Mouse (Mus musculus): Measurements from ENCODE around the gene Wnt2.

Wnt2 gene

GRCm38 (mm10) chr6:17978324-17978723 is 52.1 kb downstream of the Wnt2 start:
- DNase-seq, result no peak

GRCm38 (mm10) chr6:17977165-17977564 is 53.2 kb downstream of the Wnt2 start:
- DNase-seq, result no peak

DNA sequence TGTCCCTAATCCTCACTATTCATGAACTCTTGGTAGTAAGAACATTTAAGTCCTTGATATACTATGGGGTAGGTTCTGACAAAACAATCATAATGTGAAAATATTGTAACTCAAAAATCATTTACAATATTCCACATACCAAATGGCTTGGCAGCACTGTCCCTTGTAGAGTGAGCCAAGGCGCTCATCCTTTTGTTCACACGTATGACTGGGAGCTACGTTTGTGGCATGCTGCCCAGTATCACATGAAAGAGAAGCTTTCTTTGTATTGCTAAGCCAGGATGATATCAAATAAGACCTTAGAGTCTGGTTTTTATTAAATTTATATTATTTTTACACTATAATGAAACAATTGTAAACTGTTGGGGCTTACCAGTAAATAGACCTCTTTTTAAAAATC is 56.0 kb downstream of the Wnt2 start:
- DNase-seq, result no peak

GRCm38 (mm10) chr6:17971393-17971792 is 59.0 kb downstream of the Wnt2 start:
- DNase-seq, result no peak

GRCm38 (mm10) chr6:17969815-17970214 is 60.6 kb downstream of the Wnt2 start:
- DNase-seq, result no peak

DNA sequence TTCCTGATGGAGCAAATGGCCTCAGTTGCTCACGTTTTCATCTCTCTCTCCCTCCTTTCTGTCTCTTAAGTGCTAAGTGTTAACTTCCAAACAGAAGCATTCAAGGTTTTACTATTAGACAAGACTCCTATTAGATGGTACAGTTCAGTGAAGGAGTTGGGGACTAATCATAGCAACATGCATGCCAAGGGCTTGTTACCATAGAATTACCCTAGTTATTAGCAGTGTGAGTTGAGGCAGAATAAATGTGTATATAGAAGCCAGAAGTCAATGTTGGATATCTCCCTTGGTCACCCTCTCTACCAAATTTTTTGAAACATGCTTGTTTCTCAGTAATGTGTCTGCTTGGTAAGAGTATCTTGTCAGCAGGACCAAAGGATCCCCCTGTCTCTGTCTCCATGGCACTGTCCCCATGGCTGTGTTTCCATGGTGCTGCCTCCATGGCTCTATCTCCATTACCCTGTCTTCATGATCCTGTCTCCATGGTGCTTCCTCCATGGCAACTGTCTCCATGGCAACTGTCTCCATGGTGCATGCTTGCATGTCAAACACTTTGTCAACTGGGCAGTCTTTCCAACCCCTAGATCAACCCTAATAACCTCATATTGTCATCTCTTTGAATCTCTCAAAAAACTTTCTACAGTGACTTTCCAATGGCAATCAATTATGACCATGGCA is 61.8 kb downstream of the Wnt2 start:
- peak; percentile 73 for DNase-seq

- DNase-seq, result no peak
These were observed 66.9 kb downstream of the Wnt2 start for GRCm38 (mm10) chr6:17963455-17963854.

DNA sequence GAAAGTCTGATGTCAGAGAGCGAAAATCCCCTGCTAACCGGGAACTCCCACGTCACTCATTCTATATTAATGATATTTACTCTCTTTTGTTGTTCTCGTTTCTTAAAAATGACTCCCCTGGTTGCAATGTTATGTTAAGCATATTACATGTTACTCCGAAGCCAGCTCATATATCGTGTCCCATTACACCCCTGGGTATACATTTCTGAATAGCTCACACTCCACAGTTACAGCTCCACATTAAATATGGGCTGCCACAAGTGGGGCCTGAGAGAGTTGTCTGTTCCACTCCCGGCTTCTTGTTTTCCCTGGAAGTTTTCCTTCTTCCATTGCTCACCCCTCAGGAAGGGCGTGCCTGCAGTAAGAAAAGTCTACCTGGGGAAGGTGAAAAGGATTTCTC is 78.6 kb downstream of the Wnt2 start:
- no peak for DNase-seq

DNA sequence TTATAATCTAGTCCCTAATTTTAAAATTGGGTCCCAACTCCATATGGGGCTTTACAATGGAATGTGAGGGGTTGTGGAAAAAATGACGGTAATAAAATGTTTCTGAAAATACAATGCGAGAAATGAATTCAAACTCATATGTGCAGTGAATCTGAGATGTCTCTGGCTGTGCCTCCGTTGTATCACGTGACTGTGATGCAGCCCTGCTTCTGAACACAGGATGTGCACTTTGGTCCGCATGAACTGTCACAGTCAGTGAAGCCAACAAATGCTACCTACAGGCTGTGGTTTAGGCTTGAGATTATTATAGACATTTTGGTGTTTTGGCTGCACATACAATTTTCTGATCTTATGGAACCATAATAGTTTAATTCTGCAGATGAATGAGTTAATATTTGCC is 81.3 kb downstream of the Wnt2 start:
- DNase-seq, result no peak

- DNase-seq, result no peak
These were observed 83.1 kb downstream of the Wnt2 start for GRCm38 (mm10) chr6:17947130-17947831.

GRCm38 (mm10) chr6:17946456-17946855 is 83.9 kb downstream of the Wnt2 start:
- no peak for DNase-seq

- no peak for DNase-seq
These were observed 86.3 kb downstream of the Wnt2 start for GRCm38 (mm10) chr6:17943877-17944617.

- no peak for DNase-seq
These were observed 88.0 kb downstream of the Wnt2 start for GRCm38 (mm10) chr6:17942344-17942743.

DNA sequence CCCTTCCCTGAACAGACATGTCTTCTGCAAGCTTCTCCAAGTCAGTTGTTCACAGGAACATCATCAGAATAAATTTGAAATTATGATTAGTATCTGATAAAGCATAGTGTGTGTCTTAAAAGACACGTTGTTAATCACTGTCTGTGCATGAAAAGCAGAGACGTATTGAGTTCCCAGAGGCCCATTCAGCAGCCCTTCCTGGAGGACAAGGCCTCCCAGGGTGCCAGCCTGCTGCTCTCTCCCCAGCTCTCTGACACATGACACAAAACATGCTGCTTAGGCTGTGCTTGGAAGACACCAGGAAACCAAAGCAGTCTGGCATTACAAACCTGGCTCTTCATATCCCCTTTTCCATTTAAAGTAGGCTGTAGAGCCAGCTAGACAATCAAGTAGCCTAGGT is 88.5 kb downstream of the Wnt2 start:
- DNase-seq, result peak; percentile 24

Measured in embryo, embryonic 11 days (tissue).